Mouse (Mus musculus): Measurements from ENCODE around the gene Armcx5. TPM values are rescaled to one million over a fixed set of nuclear protein-coding genes. Genes with fewer than 3 reads are reported as not detected.
"Not testable (repeated sequence)": the region's sequence is repeated elsewhere in the genome, so short reads cannot be mapped to it uniquely, and the experiment has no call there.

Gene Armcx5
- polyA plus RNA-seq, 1 experiment from 2014 or later = 6.8 TPM

DNA sequence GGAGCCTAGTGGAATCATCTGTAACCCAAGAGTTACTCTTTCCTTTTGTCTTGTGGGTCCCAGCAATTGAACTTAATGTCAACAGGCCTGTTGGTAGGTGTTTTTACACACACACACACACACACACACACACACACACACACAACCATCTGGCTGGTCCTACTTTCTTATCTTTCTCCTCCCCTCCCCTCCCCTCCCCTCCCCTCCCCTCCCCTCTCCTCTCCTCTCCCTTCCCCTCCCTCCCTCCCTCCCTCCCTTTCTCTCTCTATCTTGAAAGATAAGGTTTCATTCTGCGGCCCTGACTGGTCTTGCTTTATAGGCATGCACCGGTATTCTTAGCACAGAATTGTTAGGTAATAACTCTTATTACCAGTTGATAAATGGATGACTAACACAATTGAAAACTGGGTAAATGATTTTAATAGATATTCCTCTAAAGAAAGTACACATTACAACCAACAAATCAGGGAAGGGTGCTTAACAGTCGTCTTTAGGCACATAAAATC, 25.6 kb downstream of the Armcx5 start:
- no peak for TF ChIP-seq CTCF (IDR thresholded peaks at IDR 0.05)
- in situ Hi-C loops (cut with MboI; ENCODE audit: low pct_unique_long_range_greater_than_20kb) = no loop called here

DNA sequence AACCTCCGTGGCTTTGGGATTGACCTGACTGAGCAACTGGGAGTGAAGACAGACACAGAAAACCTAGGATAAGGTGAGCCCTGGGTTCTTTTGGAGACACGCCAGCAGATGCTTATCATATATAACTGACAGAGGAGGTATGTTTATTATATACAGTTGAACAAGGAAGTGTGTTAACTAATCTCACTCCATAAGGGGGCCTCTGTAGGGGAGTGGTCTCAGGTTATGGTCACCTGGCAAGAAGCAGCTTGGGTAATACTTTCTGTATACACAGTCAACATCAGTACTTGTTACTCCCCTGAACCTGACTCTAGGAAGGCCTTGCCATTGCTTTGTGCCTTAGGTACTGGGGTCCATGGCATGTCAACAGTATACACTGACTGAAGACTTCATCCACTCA, 26.0 kb downstream of the Armcx5 start:
- DNase-seq (ENCODE audit: low read depth, low spot score) (no peak), ATAC-seq (no peak)
- in situ Hi-C loops (cut with MboI; ENCODE audit: low pct_unique_long_range_greater_than_20kb) = no loop called here
- no peak for TF ChIP-seq CTCF (IDR thresholded peaks at IDR 0.05)
- POLR2A ChIA-PET = no interaction called here
- CTCF ChIA-PET = interaction anchor here (1.5 kb wide), 1 partner anchor 16 kb away, joined by 4 read pairs; no protein-coding TSS in a partner anchor
- no peaks in the 10 kb centered on the region for H3K27me3 ChIP-seq

More for the DNA sequence above, 25.6 kb downstream of the Armcx5 start:
- DNase-seq (ENCODE audit: low read depth, low spot score) (no peak), ATAC-seq (no peak)
- POLR2A ChIA-PET = no interaction called here
- CTCF ChIA-PET = interaction anchor here (1.5 kb wide), 1 partner anchor 15 kb away, joined by 4 read pairs; no protein-coding TSS in a partner anchor
- H3K27me3 ChIP-seq = no peaks in the 10 kb centered on the region

DNA sequence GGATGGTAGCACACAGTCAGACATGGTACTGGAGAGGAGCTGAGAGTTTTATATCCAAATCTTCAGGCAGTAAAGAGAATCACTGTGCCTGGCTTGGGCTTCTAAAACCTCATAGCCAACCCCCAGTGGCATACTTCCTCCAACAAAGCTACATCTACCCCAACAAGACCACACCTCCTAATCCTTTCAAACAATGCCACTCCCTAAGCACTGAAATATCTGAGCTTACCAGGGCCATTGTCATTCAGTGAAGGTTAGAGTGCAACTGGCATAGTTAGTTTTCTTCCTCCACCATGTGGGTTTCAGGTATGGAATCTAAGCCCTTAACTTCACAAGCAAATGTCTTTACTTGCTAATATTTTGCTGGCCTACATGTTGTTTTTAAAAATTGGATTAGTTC, 49.0 kb downstream of the Armcx5 start:
- no peak for TF ChIP-seq CTCF (IDR thresholded peaks at IDR 0.05)
- in situ Hi-C loops (cut with MboI; ENCODE audit: low pct_unique_long_range_greater_than_20kb) = no loop called here
- DNase-seq (ENCODE audit: low read depth, low spot score) (no peak), ATAC-seq (no peak)
- ChIA-PET CTCF (no interaction called here), POLR2A (no interaction called here)
- H3K27me3 ChIP-seq = peaks cover 13% of the 10 kb centered on the region

DNA sequence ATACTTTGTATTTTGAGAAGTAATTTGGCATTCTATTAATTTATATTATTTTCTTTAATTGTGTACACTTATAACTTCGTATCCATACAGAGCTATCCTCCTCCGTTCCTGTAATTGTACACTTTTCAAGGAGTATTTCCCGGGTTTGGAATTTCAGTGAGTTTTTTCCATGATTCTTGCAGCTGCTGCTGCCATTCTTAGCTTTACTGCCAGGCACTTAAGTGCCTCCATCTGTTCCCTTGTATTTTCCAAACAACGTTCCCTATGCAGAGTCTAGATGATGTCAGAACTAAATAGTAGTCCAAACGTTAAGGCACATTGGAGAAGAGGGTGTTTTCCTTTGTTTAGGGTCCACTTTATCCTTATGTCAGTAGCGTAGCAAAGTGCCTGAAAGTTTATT, 49.8 kb downstream of the Armcx5 start:
- in situ Hi-C loops (cut with MboI; ENCODE audit: low pct_unique_long_range_greater_than_20kb) = no loop called here
- peaks cover 13% of the 10 kb centered on the region for H3K27me3 ChIP-seq
- ChIA-PET POLR2A (no interaction called here), CTCF (no interaction called here)
- DNase-seq (ENCODE audit: low read depth, low spot score) = no peak
- ATAC-seq = no peak
- no peak for TF ChIP-seq CTCF (IDR thresholded peaks at IDR 0.05)

DNA sequence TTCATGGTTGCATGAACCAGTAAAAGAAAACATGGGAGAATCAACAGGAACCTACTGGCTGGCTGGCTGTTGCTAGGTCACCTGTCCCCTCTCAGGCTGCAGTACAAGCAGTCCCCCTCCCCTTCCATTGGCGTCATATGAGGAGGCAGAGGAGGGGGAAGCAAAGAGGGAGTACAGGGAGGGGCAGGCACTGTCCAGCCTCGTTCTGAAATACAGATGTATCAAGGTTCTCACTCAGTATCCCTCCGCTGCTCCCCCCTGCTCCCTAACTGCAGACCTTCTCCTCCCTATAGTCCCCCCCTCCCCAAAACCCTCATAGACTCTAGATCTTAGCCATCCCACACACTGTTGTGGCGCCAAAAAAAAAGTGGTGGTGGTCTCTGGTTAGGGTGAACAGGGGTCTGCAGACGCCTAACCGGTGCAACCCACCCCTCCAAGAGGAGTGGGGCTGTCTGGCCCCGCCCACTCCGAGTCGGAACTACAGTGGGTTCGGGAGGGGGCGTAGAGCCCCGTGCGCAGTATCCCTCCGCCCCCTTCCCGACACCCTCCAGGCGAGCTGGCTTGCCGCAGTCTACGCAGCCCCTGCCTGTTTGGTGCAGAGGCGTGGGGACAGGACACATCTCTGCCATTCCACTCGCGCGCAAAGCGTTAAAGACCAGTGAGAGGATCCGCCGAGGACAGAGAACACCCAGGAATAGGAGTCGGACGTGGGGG, 53.2 kb downstream of the Armcx5 start:
- H3K27me3 ChIP-seq; in situ Hi-C loops (cut with MboI; ENCODE audit: low pct_unique_long_range_greater_than_20kb); CTCF ChIA-PET: not testable (repeated sequence)

DNA sequence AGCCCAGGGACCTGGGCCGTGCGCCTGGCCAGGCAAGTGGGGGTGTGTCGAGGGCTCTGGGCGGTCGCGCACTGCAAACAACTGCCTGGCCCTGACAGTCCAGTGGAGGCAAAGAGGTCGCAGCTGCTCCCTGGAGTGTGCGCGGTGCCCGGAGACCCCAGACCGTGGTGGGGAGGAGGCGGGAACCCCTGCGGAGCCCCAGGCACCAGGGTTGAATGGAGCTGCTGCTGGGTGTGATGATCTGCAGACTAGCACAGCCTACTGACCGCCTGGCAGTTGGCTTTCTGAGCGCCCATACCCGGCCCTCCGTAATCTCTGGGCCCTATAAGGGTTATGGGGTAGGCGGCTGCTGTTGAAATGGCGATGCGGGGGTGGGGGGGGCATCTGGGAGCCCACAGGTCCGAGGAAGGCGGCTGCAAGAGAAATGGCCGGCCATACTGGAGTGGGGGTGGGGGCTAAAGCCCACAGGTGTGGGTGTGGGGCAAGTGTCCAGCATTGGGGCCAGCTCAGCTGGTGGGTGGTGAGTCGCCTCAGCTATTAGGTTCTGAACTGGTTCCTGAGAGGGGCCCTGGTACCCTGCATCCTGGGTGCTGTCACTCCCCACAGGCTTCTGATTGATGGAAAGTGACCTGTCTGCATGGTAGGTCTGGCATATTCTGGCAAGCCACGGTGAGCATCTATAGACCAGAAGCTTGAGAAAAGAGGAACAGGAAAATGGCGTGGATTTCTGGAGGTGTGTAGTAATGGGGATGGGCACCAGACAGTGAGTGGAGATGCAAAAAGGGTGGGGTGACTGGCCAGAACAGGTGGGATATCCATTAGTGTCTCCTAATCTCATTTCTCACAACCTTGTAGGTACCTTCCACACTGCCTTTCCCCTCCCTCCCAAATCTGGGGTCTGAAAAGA, 54.0 kb downstream of the Armcx5 start:
- in situ Hi-C loops (cut with MboI; ENCODE audit: low pct_unique_long_range_greater_than_20kb); DNase-seq (ENCODE audit: low read depth, low spot score); CTCF ChIA-PET; H3K27me3 ChIP-seq; POLR2A ChIA-PET: not testable (repeated sequence)
- ATAC-seq = peak; percentile 48

More for the DNA sequence above, 53.2 kb downstream of the Armcx5 start:
- DNase-seq (ENCODE audit: low read depth, low spot score); POLR2A ChIA-PET: not testable (repeated sequence)
- ATAC-seq = peak; percentile 48

Other genes starting within 250 kb of the Armcx5 start
- gene AV320801, start 248.1 kb upstream of the Armcx5 start, polyA plus RNA-seq (2021) = not detected
- not detected for gene Nxf7, start 144.0 kb upstream of the Armcx5 start, polyA plus RNA-seq (2021)
- not detected for gene Prame, start 115.0 kb upstream of the Armcx5 start, polyA plus RNA-seq (2021)
- not detected for gene Tcp11x2, start 48.9 kb upstream of the Armcx5 start, polyA plus RNA-seq (2021)
- gene Tmsb15a, start 17.5 kb upstream of the Armcx5 start, polyA plus RNA-seq (2021) = not detected
- 27.9 TPM for gene Gprasp1, start within 50 bp of the Armcx5 start, polyA plus RNA-seq (2021)
- 57.9 TPM for gene Bhlhb9, start 54.9 kb downstream of the Armcx5 start, polyA plus RNA-seq (2021)
- gene Gprasp2, start 96.3 kb downstream of the Armcx5 start, polyA plus RNA-seq (2021) = 4.5 TPM